Mouse (Mus musculus) liver, adult 2 months (tissue): Measurements from ENCODE around the gene S100a11.

Experiments used
- CTCF ChIP-seq: fragments of 200-500 bp; IDR thresholded peaks from 2 replicates; pipeline ENCODE4 v1.5.1; 2011; ENCODE audit warnings: low read depth, low read length, control low read depth
- POLR2A ChIP-seq: fragments of 200-500 bp; IDR thresholded peaks from 2 replicates; pipeline ENCODE4 v1.6.1; 2011; ENCODE audit warnings: low read length, control low read depth; ENCODE audit not compliant: insufficient read depth; ENCODE audit errors: extremely low read depth

GRCm38 (mm10) chr3:93538486-93538885 lies 18.2 kb downstream of the S100a11 start:
- TF ChIP-seq CTCF (no peak), POLR2A (no peak)
